Comparison of ENCODE assay signal across 23 mouse cellular contexts in the genomic region with DNA sequence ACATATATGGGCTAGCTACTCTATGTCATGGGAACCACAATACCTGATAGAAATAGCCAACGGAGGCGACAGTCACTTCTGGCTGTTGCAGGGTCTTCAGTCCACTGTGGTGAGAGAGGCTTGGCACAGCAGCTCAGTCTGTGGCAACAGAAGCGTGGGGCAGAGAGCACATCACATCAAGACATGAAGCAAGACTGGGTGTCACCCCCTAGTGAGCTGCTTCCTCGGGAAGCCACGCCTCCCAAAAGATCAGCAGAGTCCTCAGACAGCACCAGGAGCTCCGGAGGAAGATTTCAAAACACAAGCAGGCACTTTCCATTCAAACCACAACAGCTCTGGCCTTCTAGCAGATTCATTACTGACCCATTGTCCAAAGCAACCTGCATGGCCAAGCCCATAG.
"Had no signal": no experiment of that assay in that cellular context is flagged by ENCODE, and none has a peak within 500 bp of the region (broad histone marks: within the 10 kb centered on the region; RNA-seq: fewer than 3 reads in every experiment).

No protein-coding gene starts in this region.

- ATAC-seq: liver, postnatal 0 days; midbrain, embryonic 13.5 days; midbrain, embryonic 15.5 days had no signal

- H3K36me3 ChIP-seq: liver, embryonic 13.5 days; liver, embryonic 15.5 days; lung, embryonic 15.5 days; midbrain, embryonic 10.5 days; midbrain, embryonic 13.5 days; midbrain, embryonic 15.5 days; neural tube, embryonic 13.5 days; neural tube, embryonic 15.5 days; stomach, embryonic 15.5 days had no signal

- H3K4me3 ChIP-seq: liver, embryonic 13.5 days; liver, embryonic 15.5 days; lung, embryonic 15.5 days; midbrain, embryonic 10.5 days; midbrain, embryonic 13.5 days; midbrain, embryonic 15.5 days; myocyte; neural tube, embryonic 13.5 days; neural tube, embryonic 15.5 days; stomach, embryonic 15.5 days had no signal

- H3K4me2 ChIP-seq: liver, embryonic 13.5 days; liver, embryonic 15.5 days; lung, embryonic 15.5 days; midbrain, embryonic 13.5 days; midbrain, embryonic 15.5 days; neural tube, embryonic 13.5 days; neural tube, embryonic 15.5 days; stomach, embryonic 15.5 days had no signal

- H3K9me3 ChIP-seq: liver, embryonic 13.5 days; liver, embryonic 15.5 days; lung, embryonic 15.5 days; midbrain, embryonic 10.5 days; midbrain, embryonic 13.5 days; midbrain, embryonic 15.5 days; neural tube, embryonic 13.5 days; neural tube, embryonic 15.5 days; stomach, embryonic 15.5 days had no signal

- H3K27me3 ChIP-seq: liver, embryonic 13.5 days; liver, embryonic 15.5 days; lung, embryonic 15.5 days; midbrain, embryonic 13.5 days; midbrain, embryonic 15.5 days; neural tube, embryonic 15.5 days; stomach, embryonic 15.5 days had no signal

- H3K9ac ChIP-seq: liver, embryonic 13.5 days; liver, embryonic 15.5 days; liver, postnatal 0 days; lung, embryonic 15.5 days; midbrain, embryonic 13.5 days; midbrain, embryonic 15.5 days; neural tube, embryonic 13.5 days; neural tube, embryonic 15.5 days; stomach, embryonic 15.5 days had no signal

- H3K27ac ChIP-seq: liver, embryonic 13.5 days; liver, embryonic 15.5 days; lung, embryonic 15.5 days; macrophage; midbrain, embryonic 10.5 days; midbrain, embryonic 13.5 days; midbrain, embryonic 15.5 days; neural tube, embryonic 13.5 days; neural tube, embryonic 15.5 days; stomach, embryonic 15.5 days; stomach, postnatal 0 days had no signal

- H3K4me1 ChIP-seq: liver, embryonic 15.5 days; lung, embryonic 15.5 days; neural tube, embryonic 15.5 days; stomach, embryonic 15.5 days had no signal

- DNase-seq: liver, embryonic 13.5 days; liver, postnatal 0 days; lung, adult 2 months; lung, postnatal 10 days; retina, postnatal 1 day; right cerebral cortex, adult 18-20 months; right cerebral cortex, postnatal 25 days; right cerebral cortex, postnatal 4 days; spleen, adult 18-20 months; thymus, adult 2 months; thymus, postnatal 25 days; thymus, postnatal 4 days had no signal
